26 mouse cellular contexts compared by ENCODE assay signal in the genomic region with DNA sequence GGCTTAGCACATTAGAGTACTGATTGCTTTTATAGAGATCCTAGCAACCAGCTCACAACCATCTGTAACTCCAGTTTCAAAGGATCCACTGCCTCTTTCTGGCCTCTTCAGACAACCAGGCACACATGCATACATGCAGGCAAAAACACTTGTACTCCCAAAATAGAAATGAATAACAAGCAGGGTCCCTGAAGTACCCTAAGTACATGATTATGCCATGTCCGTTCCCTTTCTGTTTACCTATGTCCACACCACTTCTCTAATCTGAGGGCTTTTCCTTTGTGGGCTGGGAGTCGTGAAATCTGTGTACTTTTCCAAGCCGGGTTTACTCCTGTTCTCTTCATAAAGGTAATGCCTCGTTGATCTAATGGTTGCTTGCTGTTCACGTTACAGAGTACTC. TPM values are rescaled to one million over a fixed set of nuclear protein-coding genes. Genes with fewer than 3 reads are reported as not detected.
DNase-seq lines count a peak whose midpoint lies in the region; ATAC-seq lines count a peak whose summit lies in the region.
"Had no signal": no experiment of that assay in that cellular context is flagged by ENCODE, and none has a peak within 500 bp of the region (broad histone marks: within the 10 kb centered on the region; RNA-seq: fewer than 3 reads in every experiment).

No protein-coding gene starts in this region.

- peaks cover under 1% of the 10 kb centered on the region; the same call in 1 of the 2 replicates for H3K36me3 ChIP-seq in heart, embryonic 11.5 days (ENCODE audit: control insufficient read depth, insufficient read depth, low read length)
- peaks cover 2% of the 10 kb centered on the region; the same call in 1 of the 2 replicates for H3K36me3 ChIP-seq in heart, embryonic 16.5 days (ENCODE audit: control insufficient read depth, insufficient read depth)
- H3K36me3 ChIP-seq in hindbrain, embryonic 13.5 days, result peaks cover 12% of the 10 kb centered on the region

- no peak overlapping the region for H3K9ac ChIP-seq in heart, embryonic 11.5 days (ENCODE audit: low read depth, low read length)
- no peak overlapping the region; the same call in 1 of the 2 replicates for H3K9ac ChIP-seq in heart, embryonic 16.5 days (ENCODE audit: low read length)
- no peak overlapping the region for H3K9ac ChIP-seq in hindbrain, embryonic 13.5 days
- H3K9ac ChIP-seq: forebrain, embryonic 13.5 days; hindbrain, embryonic 14.5 days; limb, embryonic 12.5 days; liver, embryonic 12.5 days; lung, embryonic 15.5 days; midbrain, embryonic 12.5 days; neural tube, embryonic 13.5 days had no signal

- peaks cover 6% of the 10 kb centered on the region for H3K4me1 ChIP-seq in heart, embryonic 11.5 days (ENCODE audit: control insufficient read depth, insufficient read depth, low read length)
- H3K4me1 ChIP-seq in heart, embryonic 16.5 days (ENCODE audit: control insufficient read depth, insufficient read depth, low read length), result peaks cover 18% of the 10 kb centered on the region
- no peaks in the 10 kb centered on the region for H3K4me1 ChIP-seq in hindbrain, embryonic 13.5 days (replicated peaks)
- H3K4me1 ChIP-seq: forebrain, embryonic 13.5 days; limb, embryonic 12.5 days; liver, embryonic 12.5 days; lung, embryonic 15.5 days; midbrain, embryonic 12.5 days; neural tube, embryonic 13.5 days had no signal

- ATAC-seq in heart, embryonic 11.5 days (replicated peaks; ENCODE audit: insufficient number of reproducible peaks, low FRiP score, low TSS enrichment), result no peak
- ATAC-seq in heart, embryonic 16.5 days (replicated peaks; ENCODE audit: extremely low read depth, insufficient read depth, low FRiP score), result peak; percentile 32; the same call in 1 of the 2 replicates
- no peak for ATAC-seq in hindbrain, embryonic 13.5 days (ENCODE audit: low FRiP score)
- ATAC-seq: forebrain, embryonic 13.5 days; inflammation-experienced regulatory T-cells, adult 6 months; liver, embryonic 12.5 days; Patski had no signal

- no peak overlapping the region for H3K4me3 ChIP-seq in heart, embryonic 11.5 days (ENCODE audit: low read depth, low read length)
- H3K4me3 ChIP-seq in heart, embryonic 16.5 days (ENCODE audit: low read length), result no peak overlapping the region
- no peak overlapping the region for H3K4me3 ChIP-seq in hindbrain, embryonic 13.5 days
- H3K4me3 ChIP-seq: forebrain, embryonic 13.5 days; left cerebral cortex, adult 2 months; limb, embryonic 12.5 days; liver, embryonic 12.5 days; lung, embryonic 15.5 days; midbrain, embryonic 12.5 days; neural tube, embryonic 13.5 days had no signal

- intact Hi-C loops in heart, postnatal 25 days (cut with DNase I), result no loop called here
- intact Hi-C loops in heart, postnatal 36 days (cut with DNase I), result no loop called here

- peak overlapping the region; percentile 24 for H3K4me2 ChIP-seq in heart, embryonic 11.5 days
- peak overlapping the region; percentile 42 for H3K4me2 ChIP-seq in heart, embryonic 16.5 days (ENCODE audit: low read depth, low read length)
- H3K4me2 ChIP-seq in hindbrain, embryonic 13.5 days, result no peak overlapping the region
- H3K4me2 ChIP-seq: forebrain, embryonic 13.5 days; hindbrain, embryonic 14.5 days; limb, embryonic 12.5 days; liver, embryonic 12.5 days; lung, embryonic 15.5 days; midbrain, embryonic 12.5 days; neural tube, embryonic 13.5 days had no signal

- peak overlapping the region; percentile 60 for H3K27ac ChIP-seq in heart, embryonic 11.5 days (ENCODE audit: low read depth, low read length)
- H3K27ac ChIP-seq in heart, embryonic 16.5 days (ENCODE audit: low read length), result peak overlapping the region; percentile 82
- H3K27ac ChIP-seq in hindbrain, embryonic 13.5 days, result no peak overlapping the region
- H3K27ac ChIP-seq: forebrain, embryonic 13.5 days; hindbrain, embryonic 14.5 days; left cerebral cortex, adult 2 months; limb, embryonic 12.5 days; liver, embryonic 12.5 days; lung, embryonic 15.5 days; midbrain, embryonic 12.5 days; neural tube, embryonic 13.5 days had no signal

- H3K27me3 ChIP-seq in heart, embryonic 11.5 days (ENCODE audit: control insufficient read depth, insufficient read depth, low read length), result no peaks in the 10 kb centered on the region
- no peaks in the 10 kb centered on the region for H3K27me3 ChIP-seq in heart, embryonic 16.5 days (ENCODE audit: control insufficient read depth, insufficient read depth, low read length)
- no peaks in the 10 kb centered on the region for H3K27me3 ChIP-seq in hindbrain, embryonic 13.5 days
- H3K27me3 ChIP-seq: forebrain, embryonic 13.5 days; limb, embryonic 12.5 days; liver, embryonic 12.5 days; lung, embryonic 15.5 days; midbrain, embryonic 12.5 days; neural tube, embryonic 13.5 days; Patski had no signal

- 56% methylated on average over 5 of the region's 5 CpGs for WGBS in heart, embryonic 11.5 days (ENCODE audit: insufficient replicate concordance)
- WGBS in heart, embryonic 16.5 days, result 39% methylated on average over 5 of the region's 5 CpGs
- 93% methylated on average over 5 of the region's 5 CpGs for WGBS in hindbrain, embryonic 13.5 days

- DNase-seq in heart, postnatal 25 days (ENCODE audit: low spot score), result no peak
- no peak for DNase-seq in heart, postnatal 36 days
- DNase-seq in lung, adult 18-20 months, result peak; percentile 15 to 48
- no peak for DNase-seq in lung, postnatal 4 days
- DNase-seq in lung, postnatal 36 days, result peak; percentile 53
- DNase-seq: adrenal gland, postnatal 10 days; cerebellum, adult 8-10 months; cerebellum, postnatal 36 days; gastrocnemius, postnatal 14 days; kidney, adult 11 months; kidney, postnatal 14 days; right cerebral cortex, postnatal 4 days; thymus, postnatal 4 days had no signal

- no peaks in the 10 kb centered on the region for H3K9me3 ChIP-seq in heart, embryonic 11.5 days (replicated peaks; ENCODE audit: control insufficient read depth, low read length)
- no peaks in the 10 kb centered on the region for H3K9me3 ChIP-seq in heart, embryonic 16.5 days (replicated peaks; ENCODE audit: control insufficient read depth, low read length)
- H3K9me3 ChIP-seq in hindbrain, embryonic 13.5 days, result no peaks in the 10 kb centered on the region
- H3K9me3 ChIP-seq: forebrain, embryonic 13.5 days; limb, embryonic 12.5 days; liver, embryonic 12.5 days; lung, embryonic 15.5 days; midbrain, embryonic 12.5 days; neural tube, embryonic 13.5 days had no signal

RNA-seq across cellular contexts. Expression of a gene that starts 25.1 kb away (rescaled TPM):
- polyA plus RNA-seq in heart, embryonic 11.5 days (2014; fragmentation: Nextera tagmentation; extraction: Ambion mirVana), result 40.6 and 48.3 TPM in 2 replicates
- 10 to 100 TPM; 19.9 to 20.8 TPM for total RNA-seq in heart, postnatal 25 days (2021)
- polyA plus RNA-seq in heart, embryonic 16.5 days (2015; fragmentation: Nextera tagmentation; extraction: Ambion mirVana), result 32.4 and 35.6 TPM in 2 replicates
- total RNA-seq in heart, postnatal 36 days (2021), result 10 to 100 TPM; 20.9 to 23.2 TPM
- polyA plus RNA-seq in hindbrain, embryonic 13.5 days (2015; fragmentation: Nextera tagmentation; extraction: Ambion mirVana), result 69.4 and 71.3 TPM in 2 replicates

Comparison
In these comparisons a context has a peak if more than half of its experiments do, and no peak if none do; other contexts are left out.
1. DNase-seq: peak in lung, adult 18-20 months (2 of 2) and lung, postnatal 36 days (single experiment); none in heart, postnatal 25 days (single experiment), heart, postnatal 36 days (0 of 2) and lung, postnatal 4 days (0 of 2).